Mouse (Mus musculus): Measurements from ENCODE around the gene Dmd.
"Not testable (repeated sequence)": the region's sequence is repeated elsewhere in the genome, so short reads cannot be mapped to it uniquely, and the experiment has no call there.

The Dmd gene

DNA sequence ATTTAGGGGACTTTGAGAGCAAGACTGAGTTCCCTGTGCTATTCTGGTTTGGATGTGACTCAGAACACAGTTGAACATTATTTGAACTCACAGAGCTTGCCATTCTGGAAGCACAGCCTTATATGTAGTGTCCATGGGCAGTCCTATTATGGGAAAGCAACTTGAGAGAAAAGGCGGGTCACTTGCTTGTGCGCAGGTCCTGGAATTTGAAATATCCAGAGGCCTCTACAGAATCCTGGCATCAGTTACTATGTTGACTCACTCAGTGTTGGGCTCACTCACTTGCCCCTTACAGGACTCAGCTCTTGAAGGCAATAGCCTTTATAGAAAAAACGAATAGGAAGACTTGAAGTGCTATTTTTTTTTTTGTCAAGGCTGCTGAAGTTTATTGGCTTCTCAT is at the start of gene Dmd:
Gene Dmd, plus strand, starts transcription at position 241 of the 400 bp plus-strand sequence.
- no peak for DNase-seq

DNA sequence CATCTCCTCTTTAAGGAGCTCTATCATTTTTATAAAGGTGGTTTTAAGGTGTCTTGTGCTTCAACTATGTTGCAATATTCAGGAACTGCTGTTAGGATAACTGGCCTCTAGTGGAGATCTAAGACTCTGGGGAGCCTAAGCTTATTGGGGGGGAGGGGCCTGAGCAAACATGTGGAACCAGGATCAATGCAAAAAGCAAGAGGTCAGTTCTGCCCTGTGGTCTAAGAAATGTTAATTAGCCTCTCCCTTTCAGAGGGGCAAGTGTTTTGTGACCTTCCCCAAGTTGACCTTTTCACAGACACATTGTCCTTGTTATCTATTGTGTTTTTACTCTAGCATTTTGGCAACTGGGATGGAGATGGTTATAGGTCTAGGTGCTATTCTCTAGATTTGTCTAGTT is 47.2 kb upstream of the Dmd start:
- no peak for DNase-seq

DNA sequence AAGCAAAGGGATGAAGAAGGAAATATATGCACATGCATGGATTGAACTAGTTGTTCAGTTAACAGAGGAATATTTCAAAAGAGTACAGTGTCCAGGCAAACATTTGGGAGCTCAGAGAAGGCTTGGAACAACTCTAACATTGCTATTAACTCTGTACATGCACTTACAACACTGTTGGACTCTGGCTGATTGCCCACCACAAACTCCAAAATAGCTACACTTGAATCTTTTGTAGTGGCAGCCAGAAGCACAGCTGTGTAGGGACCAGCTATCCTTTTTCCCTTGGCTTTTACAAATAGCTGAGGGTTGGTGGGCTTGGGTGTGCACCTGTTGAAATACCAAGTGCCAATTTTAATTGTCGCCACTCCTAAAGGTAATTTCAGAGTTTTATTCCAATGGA is 39.0 kb downstream of the Dmd start:
- peak in 1 of 2 experiments; percentile 1 for DNase-seq

DNA sequence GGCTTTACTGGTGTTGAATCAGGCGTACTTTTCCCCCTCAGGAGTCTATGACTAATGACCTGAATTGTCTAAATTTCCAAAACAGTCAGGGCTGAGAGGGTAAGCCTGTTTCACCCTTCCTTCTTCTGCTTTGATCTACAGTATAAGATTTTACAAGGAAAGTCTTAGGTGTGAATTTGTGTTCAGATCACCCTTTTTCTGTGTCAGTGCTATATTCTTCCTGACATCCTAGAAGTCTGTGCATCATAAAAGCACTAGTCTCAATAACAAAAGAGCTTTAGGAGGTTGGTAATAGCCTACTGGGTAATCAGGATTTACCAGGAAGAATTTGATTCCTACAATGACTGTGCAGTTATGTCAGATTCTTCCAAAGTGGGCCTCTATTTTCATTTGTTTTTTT is 101.5 kb downstream of the Dmd start:
- no peak for DNase-seq

DNA sequence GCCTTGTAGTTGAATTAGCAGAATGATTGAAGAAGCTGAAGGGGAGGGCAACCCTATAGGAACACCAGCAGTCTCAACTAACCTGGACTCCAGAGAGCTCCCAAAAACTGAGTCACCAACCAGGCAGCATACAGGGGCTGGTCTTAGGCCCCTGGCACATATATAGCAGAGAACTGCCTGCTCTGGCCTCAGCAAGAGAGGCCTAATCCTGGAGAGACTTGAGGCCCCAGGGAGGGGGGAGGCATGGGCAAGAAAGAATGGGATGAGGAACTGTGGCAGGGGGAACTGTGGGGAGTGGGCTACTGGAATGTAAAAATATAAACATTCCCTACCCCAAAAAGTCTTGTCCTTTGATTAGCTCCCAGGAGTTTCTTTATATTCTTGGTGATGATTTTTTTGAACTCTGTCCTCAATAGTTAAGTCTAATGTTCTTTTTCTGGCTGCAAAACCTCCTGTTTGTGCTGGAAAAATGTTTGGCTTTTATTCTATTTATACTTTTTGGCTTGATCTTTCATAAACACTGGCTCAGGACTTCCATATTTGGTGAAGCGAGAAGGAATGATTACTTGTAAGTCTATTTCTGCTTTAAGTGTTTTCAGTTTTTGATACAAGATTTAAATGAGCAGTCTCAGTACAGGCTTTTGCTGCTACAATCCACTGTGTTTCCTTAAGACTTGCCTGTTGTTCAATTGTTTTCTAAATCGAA is 167.7 kb downstream of the Dmd start:
- no peak for DNase-seq

DNA sequence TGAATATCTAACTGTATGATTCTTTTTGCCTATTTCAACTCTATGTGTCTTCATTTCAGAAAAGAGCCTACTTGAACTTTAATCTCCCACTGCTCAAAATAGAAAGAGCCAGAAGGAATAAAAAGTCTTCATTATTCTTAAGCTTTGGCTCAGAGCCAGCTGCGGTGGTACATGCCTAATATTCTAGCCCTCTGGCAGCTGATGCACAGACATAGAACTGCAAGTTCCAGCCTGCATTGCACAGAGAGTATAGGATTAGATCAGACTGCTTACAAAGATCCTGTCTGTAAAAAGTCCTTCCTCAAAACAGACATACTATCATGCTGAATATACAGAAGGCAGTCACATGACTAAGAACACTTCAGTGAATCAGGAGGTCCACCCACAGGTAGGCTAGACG is 168.5 kb downstream of the Dmd start:
- peak; percentile 3 to 9 for DNase-seq

DNA sequence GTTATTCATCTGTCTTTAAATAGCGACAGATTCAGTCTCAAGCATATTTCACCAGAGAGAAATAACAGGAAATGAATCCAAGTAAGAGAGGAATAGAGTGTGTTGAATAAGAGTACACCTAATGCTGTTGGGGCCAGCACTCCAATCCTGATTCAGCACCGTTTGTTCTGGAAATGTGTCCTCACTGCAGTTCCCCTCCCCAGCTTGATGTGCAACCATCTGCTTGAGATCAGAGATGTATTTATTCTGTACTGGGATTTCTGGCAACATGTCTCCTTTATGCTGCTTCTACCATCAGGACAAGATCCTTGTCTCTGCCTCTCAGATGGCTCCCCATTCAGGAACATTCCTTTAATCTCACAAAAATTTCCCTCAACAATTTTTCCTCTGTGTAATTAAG is 271.9 kb downstream of the Dmd start:
- no peak for DNase-seq

DNA sequence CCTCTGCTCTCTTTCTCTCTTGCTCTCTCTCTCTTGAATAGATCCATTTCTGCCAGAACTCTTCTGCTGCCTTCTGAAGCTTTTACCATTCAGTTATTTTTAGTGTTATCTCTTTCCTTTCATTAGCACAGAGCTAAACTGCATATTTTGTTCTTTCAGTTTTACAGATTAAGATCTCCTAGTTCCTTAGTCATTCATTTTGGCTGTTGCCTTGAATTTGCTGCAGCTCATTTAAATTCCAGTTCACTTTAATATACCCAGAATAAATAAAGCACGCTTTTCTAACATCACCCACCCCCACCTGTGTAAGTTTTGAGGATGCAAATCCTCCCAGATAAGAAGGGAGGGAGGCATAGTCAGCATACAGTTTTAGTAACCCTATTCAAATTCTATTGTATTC is 272.4 kb downstream of the Dmd start:
- DNase-seq = no peak

DNA sequence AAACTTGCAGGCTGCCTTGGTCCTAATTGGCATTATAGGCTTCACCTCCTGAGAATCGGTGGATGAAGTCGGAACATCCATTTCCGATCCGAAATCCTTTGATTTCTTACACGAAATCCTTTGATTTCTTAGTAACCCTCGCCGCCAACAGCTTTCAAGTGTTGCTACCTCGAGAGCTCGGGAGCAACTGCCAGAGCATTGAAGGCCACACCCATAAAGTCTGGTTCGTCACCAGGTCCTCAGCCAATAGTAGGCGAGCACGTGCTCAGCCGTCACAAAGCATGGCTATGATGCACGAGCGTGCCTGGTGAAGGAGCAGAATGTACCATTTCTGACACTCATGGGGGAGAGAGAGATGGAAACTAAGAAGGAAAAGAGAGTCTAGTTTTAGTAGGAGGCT is 538.9 kb downstream of the Dmd start, which contains the start of gene Tsga8:
Gene Tsga8, minus strand, starts transcription at position 327 of the 400 bp plus-strand sequence.
- no peak for DNase-seq

DNA sequence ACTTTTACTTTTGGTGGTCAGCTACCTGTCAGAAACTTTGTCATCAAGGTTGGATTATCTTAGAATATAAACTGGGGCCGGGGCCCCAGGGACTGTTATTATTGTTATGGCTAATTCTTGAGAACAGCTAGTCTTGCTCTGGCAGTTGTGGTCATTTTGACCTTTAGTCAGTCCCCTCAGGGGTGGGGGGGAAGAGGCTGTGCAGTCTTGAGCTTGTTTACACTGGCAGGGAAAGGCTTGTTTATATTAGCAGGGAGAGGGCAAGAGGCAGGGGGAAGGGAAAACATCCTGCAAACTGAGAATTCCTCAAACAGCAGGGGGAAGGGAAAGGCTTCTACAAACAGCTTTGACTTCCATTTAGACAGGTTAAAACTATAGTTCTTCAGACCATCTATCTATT is 726.3 kb downstream of the Dmd start:
- DNase-seq = no peak

DNA sequence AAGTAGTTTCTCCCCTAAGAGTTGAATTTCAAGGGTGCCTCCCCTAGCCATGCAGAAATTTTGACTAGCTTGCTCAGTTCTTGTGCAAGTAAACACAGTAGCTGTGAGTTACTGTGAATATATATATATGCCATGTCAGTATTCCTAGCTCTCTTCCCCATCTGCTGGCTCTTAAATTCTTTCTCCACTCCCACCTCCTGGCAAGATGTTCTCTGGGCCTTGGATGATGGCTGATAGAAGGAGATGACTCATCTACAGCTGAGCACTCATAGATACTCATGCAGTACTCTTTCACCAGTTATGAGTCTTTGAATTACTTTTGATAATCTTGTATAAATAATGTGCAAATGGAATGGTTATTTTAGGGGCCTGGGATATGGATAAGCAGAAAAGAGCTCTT is 737.9 kb downstream of the Dmd start:
- DNase-seq = no peak

DNA sequence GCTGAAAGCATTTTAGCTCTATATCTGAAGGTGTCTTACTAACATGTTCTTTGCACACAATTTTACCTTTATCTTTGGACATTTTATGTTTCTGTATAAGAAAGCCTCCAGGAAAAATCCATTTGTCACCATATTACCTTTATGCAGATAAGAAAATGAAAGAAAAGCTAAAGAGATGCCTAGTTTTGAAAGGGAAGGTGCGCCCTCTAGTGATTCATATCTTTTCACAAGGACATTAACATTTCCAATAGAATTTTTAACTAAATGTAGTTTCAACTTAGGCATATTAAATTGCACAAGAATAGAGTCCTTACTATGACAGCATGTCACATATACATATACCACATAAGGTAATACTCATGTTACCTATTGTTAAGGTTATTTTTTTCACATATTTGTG is 791.9 kb downstream of the Dmd start:
- DNase-seq = peak; percentile 30 to 40

DNA sequence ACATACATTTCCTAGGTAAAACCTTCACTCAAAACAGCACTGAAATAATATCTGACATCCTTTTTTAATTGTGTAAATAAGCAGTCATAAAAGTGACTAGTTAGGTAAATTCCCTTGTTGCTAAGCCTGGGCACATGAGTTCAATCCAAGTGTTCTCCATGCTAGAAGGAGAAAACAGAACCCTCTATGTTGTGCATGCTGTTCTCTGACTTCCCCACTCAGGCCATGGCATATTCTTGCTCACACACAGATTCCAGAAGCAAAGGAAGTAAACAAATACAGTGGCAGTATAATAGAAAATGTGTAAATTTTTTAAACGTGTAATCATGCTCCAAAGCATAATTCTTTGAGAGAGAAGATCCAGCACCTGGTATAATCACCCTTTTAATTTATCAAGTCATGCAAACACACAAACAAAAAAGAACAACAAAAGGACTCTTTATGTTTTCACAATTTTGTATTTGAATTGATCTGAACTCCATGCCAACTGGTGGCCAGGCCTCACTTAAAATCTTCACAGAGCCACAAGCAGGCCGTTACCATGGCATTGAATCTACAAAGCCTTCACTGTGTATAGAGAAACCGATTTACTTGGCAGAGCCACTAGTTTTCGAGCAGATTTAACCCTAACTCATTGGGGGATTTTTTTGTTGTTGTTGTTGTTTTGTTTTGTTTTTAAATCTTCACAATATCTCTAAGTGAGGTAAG is 797.8 kb downstream of the Dmd start:
- peak; percentile 0 to 2 for DNase-seq

DNA sequence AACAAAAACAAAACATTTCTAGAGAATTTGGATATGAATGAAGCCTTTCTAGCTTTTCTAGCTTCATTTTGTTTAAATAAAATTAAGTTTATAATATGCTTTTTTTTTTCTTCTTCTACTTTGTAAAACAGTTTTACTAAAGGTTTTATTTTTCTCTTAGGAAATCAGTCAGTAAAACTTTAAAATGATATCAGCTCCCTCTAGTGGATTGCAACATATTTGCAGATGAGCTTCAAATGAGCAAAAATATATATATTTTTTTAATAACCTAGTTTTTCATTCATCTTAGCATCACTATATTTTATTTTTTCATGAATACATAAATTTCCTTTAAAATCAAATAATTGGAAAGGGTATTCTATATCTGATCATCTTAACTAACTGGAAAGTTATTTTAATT is 838.7 kb downstream of the Dmd start:
- DNase-seq = peak in 1 of 2 experiments; percentile 0

DNA sequence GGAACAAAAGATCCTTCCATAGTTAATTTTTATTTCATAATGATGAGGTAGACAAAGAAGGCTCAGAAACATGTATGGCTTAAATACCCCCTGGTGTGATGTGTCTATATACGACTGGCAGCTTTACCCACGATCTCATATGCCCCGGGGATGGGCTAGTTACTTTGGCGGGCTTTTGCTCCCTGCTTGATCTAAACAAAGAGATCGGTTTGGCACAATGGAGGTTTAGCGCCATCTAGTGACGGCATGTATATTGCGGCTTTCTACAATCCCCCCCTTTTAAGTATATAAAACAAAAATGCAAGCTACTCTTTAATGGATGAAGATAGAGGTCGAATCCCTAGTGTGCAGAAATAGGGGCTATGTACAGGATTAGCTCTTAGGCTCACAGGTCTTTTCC is 918.8 kb downstream of the Dmd start:
- peak; percentile 34 to 41 for DNase-seq

DNA sequence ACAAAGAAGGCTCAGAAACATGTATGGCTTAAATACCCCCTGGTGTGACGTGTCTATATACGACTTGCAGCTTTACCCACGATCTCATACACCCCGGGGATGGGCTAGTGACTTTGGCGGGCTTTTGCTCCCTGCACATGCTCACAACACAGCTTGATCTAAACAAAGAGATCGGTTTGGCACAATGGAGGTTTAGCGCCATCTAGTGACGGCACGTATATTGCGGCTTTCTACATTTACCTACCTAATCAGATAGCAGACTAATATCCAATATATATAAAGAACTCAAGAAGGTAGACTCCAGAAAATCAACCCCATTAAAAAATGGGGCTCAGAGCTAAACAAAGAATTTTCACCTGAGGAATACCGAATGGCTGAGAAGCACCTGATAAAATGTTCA is 926.7 kb downstream of the Dmd start:
- peak; percentile 33 to 39 for DNase-seq

DNA sequence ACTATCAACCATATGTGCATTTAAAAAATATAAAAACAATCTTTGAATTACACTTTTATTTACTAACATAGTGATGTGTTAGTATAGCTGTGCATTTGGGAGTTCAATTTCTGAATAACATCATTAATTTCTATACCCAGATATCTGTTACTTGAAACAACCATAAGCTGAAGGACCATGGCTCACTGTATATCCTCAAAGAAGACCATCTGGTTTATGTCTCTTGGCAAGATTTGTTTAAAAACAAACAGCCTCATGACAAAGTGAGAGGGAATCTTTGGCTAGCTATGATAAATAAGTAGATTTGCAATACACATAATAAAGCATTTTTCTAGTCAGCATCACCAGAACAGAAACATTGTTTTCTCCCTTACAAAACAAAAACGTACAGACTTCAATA is 1027.2 kb downstream of the Dmd start:
- no peak for DNase-seq

DNA sequence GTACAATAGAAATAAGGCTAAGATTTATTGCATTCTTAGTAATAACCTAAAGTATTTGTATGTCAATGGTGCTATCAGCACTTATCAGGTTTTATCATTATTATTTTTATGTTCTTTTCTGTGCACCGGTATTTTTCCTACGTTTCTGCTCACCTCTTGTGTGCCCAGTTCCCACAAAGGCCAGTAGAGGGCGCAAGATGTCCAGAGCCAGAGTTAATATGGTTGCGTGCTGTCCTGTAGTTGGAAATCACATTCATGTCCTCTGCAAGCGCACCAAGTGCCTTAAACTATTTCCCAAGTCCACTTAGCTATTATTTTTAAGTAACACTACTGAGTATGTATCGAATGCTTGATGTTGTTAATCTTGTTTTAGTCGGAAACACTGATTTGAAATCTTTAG is 1052.6 kb downstream of the Dmd start:
- peak; percentile 65 to 77 for DNase-seq

DNA sequence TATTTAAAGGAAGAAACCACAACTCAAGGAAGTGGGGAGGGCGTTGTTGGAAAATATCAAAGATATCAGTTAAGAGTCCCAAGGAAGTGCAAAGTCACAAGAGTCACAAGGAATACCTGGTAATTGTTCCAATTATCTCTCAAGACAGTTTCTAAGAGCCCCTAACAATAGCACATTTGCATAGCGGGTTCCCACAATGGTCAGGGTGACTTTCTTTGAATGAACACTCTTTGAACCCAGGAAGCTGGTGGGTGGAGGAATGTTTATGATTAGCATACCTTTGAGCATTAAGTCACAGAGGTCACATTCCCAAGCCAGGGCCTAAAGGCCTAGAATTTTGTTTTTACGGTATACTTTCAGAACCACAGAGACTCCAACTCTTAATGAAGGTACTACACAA is 1113.8 kb downstream of the Dmd start:
- not testable (repeated sequence) for DNase-seq

DNA sequence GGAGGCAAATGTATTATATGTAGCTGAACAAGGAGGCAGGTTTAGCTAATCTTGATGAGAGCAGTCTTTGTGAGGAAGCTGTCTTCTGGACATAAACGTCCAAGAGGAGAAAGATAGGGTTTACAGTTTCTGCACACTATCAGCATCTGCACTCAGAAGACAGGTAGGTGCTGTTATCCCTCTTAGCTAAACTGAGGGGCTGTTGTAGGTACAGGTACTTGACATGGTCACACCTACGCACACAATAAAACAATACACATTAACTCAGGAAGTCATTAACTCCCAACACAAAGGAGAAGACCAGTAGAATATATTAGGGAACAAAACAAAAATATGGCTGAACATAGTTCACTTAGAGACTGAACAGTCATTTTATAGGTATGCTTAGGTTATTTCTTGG is 1217.2 kb downstream of the Dmd start:
- no peak for DNase-seq

DNA sequence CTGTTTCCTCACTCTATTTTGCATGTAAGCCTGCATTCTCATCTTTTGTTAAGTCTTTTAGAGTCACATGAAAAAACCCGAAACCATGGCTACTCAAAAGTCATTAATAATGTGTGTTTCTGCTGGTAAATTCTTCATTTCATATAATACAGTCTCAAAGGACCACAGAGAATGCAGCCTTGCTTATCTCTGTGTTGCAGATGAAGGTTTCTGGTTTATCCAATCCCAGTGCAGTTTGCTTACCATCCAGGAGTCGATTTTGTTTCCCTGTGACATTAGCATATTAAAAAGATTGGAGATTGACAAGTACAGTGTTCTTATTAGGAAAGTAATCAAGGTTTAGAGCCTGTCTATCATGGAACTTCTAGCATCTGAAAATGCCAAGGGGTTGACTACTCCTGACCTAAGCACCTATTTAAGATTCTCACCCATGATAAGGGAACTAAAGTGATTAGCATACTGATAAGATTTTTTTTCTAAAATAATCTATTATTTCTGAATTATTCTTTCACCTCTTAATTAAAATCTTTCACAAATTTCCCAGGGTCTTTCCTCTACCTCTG is 1292.7 kb downstream of the Dmd start:
- DNase-seq = no peak

DNA sequence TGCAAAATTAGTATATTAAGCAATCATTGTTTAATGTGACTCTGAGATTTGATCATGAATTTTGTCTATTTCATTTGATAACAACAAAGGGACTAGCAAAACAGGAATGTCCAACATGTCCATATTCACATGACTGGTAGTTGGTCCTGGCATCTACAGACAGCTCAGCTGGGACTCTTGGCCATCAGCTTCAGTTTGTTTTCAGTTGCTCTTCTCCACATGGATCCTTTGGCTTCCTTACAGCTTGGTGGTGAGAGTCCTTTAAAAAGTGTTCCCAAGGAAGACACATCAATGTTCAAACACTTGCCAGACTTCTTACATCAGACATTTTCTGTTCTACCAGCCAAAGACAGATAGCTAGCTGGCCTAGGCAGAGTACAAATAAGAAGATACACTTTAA is 1381.9 kb downstream of the Dmd start:
- DNase-seq = peak; percentile 59 to 73

DNA sequence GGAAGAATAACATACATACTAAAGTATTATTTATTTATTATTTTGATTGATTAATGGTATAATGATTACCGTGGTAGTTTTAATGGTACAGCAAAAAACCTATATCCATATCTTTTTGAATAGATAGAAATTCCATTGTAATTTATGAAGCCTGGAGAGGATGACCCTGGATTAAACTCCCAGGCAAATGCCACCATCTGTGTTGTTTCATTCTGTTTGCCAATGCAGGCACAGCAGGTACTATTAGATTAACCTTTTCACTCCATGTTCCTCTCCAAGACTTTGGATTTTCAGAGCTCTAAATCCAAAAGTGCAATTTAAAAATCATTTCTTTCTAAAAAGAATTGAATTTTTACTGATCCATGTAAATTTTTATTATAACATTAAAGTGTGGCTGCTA is 1383.5 kb downstream of the Dmd start:
- peak; percentile 42 to 47 for DNase-seq

DNA sequence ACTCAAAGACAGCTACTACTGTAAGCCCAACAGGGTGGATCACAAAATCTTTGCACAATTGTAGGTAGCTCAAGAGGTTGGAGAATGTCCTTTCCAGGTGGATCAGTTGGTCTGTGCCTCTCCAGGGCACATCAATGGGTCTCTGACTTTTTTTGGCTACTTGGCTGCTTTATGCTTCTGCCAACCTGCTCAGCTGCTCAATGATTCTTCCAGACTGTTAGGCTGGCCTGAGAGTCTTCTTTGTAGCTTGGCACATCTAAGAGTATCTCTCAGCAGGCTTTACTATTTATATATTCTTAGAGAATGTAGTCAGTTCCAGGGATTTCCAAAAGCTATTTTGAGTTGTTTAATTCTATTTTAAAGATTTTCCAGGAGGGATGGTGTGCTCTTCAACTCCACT is 1416.3 kb downstream of the Dmd start:
- peak; percentile 10 to 23 for DNase-seq

All from cerebellum, postnatal 10 days (tissue).